Mouse (Mus musculus) heart, adult 8-10 months (tissue): ENCODE data around the gene Xpa. TPM values are rescaled to one million over a fixed set of nuclear protein-coding genes. Genes with fewer than 3 reads are reported as not detected.

Source experiments
- DNase-seq: peaks from one replicate; pipeline ENCODE4 v3.0.0; 2022; ENCODE audit warnings: low spot score
- total RNA-seq, 4 experiments: library from RNA; stranded (reverse); gene quantifications; 2 replicates each; pipeline ENCODE4 v1.2.4; 2022

Gene Xpa
- total RNA-seq, 4 experiments from 2014 or later, result 6.1 to 9.6 (median 6.8) TPM

DNA sequence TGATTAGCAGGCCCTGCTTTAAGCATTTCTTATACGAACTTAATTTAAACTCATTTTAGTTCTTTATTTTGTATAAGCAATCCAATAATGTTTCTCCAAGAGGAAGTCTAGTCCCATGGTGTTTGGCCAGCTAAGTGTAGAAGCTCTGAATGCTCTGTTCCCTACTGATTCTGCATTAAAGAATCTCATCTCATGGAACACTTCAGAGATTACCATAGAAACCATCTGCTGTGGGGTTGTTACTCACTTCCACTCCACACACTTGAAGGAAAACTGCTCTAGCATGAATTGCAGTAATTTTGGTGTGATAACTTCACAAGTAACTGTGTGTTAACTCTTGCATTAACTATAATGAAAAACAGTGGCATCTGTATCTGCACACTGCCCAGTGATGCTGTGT is 49.2 kb downstream of the Xpa start:
- DNase-seq, result no peak

DNA sequence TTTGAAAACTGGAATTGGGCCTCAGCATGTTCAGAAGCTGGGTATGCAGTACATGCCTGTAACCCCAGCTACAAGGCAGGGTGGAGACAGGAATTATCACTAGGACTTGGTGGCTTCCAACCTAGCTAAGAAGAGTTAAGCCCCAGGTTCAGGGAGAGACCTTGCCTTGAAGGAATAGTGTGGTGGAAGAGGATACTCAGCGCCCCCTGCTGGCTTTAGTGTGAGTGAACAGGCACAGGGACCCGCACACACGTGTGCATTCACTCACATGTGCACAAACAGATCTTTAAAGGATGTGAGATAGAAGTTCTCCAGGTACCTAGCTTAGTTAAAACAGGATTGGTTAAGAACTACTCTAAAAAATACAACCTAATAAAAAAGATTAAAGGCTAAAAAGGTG is 51.8 kb downstream of the Xpa start:
- DNase-seq, result no peak

DNA sequence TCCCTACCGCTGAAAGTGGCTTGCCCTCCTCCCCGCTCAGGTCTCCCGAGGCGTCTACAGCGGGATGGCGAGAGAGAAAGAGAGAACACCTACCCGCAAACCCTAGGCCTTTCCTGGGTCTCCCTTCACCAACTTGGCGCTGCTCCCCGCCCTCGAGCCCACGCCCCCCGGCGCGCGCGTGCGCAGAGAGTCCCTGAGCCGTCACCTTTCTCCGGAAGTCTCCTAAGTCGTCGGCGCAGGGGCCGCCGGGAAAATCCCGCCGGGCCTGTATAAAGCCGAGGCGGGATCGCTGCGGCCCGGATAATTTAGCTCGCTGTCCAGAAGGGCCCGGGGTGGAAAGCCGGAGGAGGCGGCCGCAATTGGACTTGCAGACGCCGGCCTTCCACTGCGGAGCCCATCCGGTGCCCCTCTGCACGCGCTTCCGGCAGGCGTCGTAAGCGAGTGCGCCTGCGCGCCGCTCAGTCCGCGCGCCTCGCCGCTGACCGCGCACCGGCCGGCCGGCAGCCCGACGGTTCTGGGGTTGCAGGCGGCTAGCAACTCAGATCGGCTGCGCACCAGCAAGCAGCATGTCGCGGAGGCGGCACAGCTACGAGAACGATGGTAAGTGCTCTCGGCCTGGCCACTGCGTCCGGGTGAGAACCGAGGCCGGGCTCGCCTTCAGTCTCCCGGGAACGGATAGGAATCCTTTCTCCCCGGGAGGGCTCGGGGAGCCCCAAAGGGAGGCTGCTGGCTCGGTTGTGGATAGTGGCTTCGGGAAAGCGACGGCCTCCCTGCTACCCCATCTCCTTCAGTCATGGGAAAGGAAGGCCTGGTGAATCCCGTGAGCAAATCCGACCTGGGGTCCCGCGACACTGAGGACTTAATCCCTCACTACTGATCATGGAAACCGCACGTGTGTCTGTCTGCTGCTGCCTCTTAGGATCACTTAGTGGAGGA is 57.6 kb downstream of the Xpa start, which contains the start of the genes Ncbp1 and Tstd2:
Gene Ncbp1, plus strand, starts transcription at position 327 of the 936 bp plus-strand sequence.
Gene Tstd2, minus strand, starts transcription at position 408 of the 936 bp plus-strand sequence.
- DNase-seq, result peak; percentile 92

DNA sequence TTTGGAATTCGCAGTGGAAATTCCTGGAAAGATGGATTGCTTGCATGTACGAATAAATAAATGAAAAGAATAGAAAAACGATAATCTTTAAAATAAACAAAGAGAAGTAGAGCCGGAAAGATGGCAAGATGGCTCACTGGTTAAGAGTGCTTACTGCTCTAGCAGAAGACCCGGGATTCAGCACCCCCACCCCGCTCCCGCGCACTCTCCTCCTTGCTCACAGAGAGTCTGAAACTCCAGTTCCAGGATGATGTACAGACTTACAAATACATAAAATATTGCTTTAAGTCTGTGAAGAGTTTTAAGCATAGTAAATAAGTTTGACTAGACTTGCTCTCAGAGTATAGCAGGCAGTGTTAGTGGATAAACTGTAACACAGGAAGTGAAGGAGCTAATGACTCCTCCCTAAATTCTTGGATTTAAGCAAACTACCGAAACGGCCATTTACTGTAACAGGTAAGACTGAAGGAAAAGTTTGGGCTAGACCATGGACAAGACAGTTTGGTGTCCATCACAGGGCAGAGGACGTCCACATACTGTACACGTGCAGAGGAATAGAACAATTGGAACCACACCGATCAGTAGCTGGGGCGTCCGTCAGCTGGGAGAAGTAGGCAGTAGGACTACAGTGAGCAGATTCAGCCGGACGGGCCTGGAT is 58.4 kb downstream of the Xpa start:
- DNase-seq, result no peak

DNA sequence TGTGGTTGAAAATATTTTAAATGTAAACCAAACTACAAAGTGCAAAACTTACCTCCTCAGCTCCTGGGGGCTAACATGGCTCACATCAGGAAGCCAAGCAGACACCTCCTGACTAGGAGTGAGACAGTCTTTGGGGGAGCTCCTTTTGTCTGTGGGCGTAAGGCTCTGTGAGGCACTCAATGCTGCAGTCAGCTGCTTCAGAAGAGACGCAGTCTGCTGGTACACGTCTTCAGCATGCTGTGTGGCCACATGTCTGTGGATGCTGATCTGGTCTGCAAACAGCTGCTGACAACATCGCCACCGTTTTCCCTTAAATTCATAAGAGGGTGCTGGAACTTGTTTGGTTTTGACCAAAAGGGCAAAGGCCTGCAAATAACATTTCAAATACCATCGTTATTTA is 64.3 kb downstream of the Xpa start:
- no peak for DNase-seq

DNA sequence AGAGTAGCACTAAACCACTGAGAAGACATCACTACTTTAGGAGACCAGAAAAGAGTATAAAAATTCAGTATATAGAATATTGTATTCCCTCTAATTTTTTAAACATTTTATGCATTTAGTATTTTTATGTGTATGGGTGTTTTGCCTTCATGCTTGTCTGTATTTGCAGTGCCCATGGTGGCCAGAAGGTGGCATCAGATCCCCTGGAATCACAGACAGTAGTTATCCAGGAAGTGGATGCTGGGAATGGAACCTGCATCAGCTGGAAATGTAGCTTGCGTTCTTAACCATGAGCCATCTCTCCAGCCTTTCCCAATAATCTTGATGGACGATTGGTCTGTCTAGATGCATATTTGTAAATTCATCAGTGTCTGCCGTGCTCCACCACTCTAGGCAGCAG is 65.9 kb downstream of the Xpa start:
- no peak for DNase-seq

DNA sequence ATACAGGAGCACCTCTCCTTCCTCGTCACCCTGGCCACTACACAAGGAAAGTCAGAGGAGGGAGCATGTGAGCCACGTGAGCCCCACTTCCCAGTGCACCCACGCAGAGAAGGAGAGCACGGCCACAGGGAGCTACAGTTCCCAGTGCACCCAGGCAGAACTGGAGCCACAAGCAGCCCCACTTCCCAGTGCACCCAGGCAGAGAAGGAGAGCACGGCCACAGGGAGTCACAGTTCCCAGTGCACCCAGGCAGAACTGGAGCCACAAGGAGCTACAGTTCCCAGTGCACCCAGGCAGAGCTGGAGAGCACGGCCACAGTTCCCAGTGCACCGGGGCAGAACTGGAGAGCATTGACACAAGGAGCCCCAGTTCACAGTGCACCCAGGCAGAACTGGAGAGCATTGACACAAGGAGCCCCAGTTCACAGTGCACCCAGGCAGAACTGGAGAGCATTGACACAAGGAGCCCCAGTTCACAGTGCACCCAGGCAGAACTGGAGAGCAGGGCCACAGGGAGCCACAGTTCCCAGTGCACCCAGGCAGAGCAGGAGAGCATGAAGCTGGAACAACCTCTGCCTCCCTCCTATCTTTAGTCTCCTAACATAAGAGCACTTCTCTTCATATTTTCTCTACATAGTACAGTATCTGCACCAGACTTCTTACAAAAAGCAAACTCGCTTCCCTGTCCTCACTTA is 66.7 kb downstream of the Xpa start:
- no peak for DNase-seq

DNA sequence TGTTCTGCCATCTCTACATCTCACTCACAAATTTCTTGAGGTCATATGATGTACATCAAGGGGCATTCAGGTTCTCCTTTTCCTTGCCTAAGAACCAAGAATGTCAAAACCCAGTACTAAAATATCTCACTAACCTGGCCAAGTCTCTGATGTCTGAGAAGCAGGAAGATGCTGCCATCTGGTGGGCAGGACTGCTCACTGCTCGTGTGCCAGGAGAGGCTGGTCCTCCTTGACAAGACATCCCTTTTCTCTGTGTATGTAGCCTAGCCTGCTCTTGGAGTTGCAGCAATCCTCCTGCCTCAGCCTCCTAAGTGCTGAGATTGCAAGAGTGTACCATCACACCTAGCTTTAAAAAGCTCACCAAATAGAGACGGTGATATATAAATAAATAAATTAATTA is 69.6 kb downstream of the Xpa start:
- DNase-seq, result peak; percentile 65

DNA sequence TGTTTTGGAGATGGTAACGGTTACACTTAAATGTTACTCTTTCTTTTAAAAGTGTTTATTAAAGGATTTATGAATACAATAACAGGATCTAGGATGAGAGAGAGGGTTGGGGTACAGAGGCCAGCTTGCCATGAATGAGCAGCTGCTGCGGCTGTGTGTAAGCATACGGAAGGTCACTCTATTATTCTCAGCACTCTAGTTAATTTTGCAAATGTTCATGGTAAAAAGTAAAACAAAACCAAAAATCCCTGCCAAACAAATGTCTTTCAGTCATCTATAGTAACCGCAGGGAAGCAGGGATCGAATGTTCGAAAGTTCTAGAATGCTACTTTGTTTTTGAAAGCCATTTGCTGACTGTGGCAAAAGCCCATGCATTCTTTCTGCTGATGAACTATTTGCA is 72.8 kb downstream of the Xpa start:
- DNase-seq, result no peak

DNA sequence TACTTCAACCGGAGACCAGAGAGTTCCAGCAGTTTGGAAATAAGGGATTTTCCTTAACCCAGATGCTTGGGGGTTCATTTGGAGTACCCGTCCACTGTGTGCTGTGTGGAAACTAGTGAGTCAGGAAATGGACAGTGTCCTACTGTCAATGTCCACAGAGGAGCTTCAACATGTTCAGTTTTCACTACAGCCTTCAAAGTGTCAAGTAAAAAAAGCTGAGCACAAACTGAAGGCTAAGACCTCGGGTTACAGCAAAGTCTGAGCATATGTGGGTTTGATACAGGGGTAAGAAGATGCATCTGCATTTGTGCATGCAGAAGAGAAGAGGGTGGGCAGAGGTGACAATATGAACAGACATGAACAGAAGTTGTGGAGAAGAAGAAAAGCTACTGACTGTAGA is 75.3 kb downstream of the Xpa start:
- DNase-seq, result no peak

DNA sequence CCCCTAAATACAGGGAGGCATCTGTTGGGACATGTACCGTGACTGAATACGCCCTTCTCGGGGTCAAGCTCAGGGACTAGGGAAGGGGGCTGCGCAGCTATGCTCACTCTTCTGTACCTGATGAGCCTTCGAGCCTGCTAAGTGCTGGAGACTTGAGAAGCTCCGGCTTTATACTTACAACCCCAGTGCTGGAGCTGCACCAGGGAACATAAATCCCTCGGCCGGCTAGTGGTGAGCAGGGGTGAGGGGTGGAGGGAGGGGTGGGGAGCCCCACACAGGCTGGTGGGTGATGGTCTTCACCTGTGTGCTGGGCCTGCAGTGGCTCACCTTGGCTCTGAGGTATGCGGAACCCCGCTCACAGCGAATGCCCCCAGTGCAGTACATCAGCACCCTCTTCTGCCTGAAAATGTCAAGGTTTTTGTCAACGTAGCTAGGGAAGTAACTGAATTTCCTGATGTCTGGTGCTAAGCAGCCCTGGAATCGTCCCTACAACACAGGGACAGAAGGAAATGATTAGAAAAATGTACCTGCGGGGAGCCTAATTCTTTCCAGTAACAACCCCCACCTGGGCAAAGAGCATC is 76.5 kb downstream of the Xpa start:
- DNase-seq, result no peak

DNA sequence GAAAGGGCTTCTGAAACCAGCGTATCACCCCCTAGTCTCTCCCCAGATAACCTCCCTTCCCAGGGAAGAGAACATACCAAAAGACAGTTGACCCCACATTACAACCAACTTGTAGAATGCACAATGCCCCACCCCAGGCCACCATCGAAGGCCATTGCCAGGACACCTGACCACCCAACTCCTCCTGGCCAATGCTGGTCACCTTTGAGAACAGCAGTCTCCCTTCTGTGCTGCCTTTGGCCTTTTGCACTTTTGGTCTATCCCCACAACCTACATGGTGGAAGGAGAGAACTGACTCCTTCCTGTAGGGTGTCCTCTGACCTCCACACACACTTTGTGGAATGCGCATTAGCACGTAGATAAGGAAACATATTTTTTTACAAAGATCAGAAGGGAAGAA is 78.6 kb downstream of the Xpa start:
- no peak for DNase-seq

DNA sequence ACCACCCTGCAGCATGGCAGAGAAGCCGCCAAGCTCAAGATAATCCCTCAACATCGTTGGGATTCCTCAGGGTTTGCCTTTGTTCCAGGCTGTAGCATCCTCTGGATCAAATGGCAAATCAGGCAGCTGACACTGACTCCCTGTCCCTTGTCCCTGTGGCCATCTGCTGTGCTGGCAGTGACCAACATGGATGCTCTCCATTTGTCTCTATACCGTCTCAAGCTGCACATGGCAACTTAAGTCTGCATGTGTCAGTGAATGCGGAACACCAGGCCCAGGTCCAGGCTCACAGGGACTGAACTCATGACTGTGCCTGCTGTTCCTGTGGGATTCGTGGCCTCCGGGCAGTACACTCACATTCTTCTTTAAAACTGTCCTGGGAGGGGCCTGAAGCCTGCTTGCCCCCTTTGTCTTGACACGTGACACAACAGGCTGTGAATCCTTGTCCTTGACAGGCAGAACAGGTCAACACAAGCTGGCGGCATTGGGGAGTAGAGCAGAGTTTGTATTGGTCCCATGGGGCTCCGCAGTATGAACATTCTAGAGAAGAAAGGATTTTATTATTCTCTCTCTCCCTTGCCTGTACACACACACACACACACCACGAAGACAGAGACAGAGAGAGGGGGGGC is 79.5 kb downstream of the Xpa start:
- no peak for DNase-seq

DNA sequence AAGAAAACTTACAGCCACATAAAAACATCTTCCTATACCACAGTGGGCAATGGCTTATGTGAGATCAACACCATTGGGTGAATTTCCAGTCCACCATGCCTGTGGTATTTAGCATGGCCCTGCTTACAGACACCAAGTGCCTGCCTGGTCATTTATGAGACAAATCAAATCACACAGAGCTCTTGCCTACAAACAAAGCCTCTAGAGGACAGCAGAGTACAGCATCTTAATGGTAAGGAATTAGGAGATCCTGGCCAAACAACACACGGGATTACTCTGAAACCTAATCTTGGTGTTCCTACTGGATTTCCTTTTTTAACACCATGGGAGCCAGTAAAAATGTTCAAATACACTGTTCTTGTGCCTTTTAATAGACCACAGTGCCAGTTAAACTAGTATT is 80.8 kb downstream of the Xpa start:
- DNase-seq, result no peak

DNA sequence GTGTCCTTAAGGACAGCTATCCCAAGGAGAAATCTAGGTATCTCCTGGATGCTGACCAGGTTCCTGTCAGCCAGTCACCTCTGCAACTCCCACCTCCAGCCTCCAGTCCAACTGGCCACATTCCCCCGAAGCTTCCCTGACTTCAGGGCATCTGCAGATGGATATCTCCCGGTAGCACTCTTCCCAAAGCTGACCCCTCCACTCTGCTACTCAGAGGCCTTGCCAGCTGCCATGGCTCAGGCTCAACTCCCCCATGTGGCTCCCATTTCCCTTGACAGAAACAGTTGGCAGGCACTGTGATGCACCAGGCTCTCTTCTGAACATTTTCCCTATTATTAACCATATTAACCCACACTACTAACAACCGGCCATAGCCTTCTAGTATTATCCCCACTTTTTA is 84.8 kb downstream of the Xpa start:
- DNase-seq, result no peak

DNA sequence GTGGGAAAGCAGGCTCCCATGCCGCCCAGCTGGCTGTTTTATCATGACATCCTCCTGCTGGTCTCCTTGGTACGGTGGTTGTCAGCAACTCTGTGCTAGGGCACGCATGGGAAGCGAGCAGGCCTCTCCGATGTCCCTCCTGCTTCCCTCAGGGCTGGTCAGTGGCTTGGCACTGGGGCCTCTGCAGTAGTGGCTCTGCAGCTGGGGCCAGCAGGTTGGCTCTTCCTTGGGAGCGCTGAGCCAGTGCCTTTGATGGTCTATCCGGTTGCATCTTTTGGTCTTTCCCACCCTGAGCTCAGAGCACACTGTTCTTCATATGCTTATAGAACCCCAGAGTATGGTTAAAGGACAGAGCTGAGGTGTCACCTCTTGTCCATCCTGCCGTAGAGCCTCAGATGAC is 86.0 kb downstream of the Xpa start:
- DNase-seq, result no peak

Other genes starting within 250 kb of the Xpa start
- gene Tdrd7, start 231.0 kb downstream of the Xpa start, total RNA-seq, result 10 to 100 TPM in 3 of 4 experiments, 1 to 10 TPM in 1; 9.2 to 12.1 (median 10.1) TPM
- gene Tmod1, start 157.4 kb downstream of the Xpa start, total RNA-seq, result 100 to 1,000 TPM; 233 to 302 (median 283) TPM
- gene Ncbp1, start 57.7 kb downstream of the Xpa start, total RNA-seq, result 10 to 100 TPM; 18.0 to 19.6 (median 19.1) TPM
- 10 to 100 TPM; 12.9 to 19.4 (median 14.8) TPM for gene Tstd2, start 57.6 kb downstream of the Xpa start, total RNA-seq
- gene Foxe1, start 147.3 kb upstream of the Xpa start, total RNA-seq, result not detected
- gene Trmo, start 193.1 kb upstream of the Xpa start, total RNA-seq, result 1 to 10 TPM; 2.1 to 3.7 (median 3.2) TPM
- under 1 TPM in 1 of 4 experiments, not detected in 3; 0.37 TPM for gene Hemgn, start 217.2 kb upstream of the Xpa start, total RNA-seq